Mouse (Mus musculus): ENCODE data around the gene Klhl28. TPM values are rescaled to one million over a fixed set of nuclear protein-coding genes. Genes with fewer than 3 reads are reported as not detected.
A peak's percentile ranks its signal among the peaks of the same experiment; 100 is the strongest.

The Klhl28 gene
- total and polyA plus RNA-seq, 2 experiments from 2014 or later, result 15.7 to 20.7 TPM

DNA sequence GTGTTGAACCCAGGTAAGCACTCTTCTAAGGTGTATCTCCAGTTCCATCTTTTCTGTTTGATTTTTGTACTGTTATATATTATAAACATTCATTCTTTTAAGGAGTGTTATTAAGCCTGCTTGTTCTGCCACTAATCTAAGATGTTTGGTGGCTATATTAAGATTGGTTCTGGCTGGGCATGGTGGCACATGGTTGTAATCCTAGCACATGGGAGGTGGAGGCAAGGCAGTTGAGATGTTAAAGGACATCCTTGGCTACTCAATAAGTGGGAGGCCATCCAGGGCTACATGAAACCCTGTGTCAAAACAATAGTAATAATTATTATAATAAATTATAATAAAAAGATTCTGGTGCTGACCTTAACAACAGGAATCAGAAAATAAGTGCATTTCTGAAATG is 6.1 kb upstream of the Klhl28 start:
- H3K27ac ChIP-seq, result no peak overlapping the region
- peaks cover 22% of the 10 kb centered on the region; the same call in 1 of the 2 replicates for H3K4me1 ChIP-seq (ENCODE audit: insufficient read depth, low read length)
- no peaks in the 10 kb centered on the region for H3K27me3 ChIP-seq (ENCODE audit: insufficient read depth, low read length)
- no peak overlapping the region for H3K4me3 ChIP-seq (ENCODE audit: low read length)
- H3K9ac ChIP-seq (replicated peaks; ENCODE audit: low read length), result no peak overlapping the region
- no peak for TF ChIP-seq CTCF (IDR thresholded peaks at IDR 0.05; ENCODE audit: low read depth)
- no peaks in the 10 kb centered on the region for H3K36me3 ChIP-seq (ENCODE audit: insufficient read depth, low read length)
- DNase-seq (ENCODE audit: low spot score), result no peak
- peak overlapping the region; percentile 27; the same call in 1 of the 2 replicates for H3K4me2 ChIP-seq (ENCODE audit: low read depth, low read length)
- ATAC-seq, result no peak
- no peaks in the 10 kb centered on the region for H3K9me3 ChIP-seq (ENCODE audit: low read length)

DNA sequence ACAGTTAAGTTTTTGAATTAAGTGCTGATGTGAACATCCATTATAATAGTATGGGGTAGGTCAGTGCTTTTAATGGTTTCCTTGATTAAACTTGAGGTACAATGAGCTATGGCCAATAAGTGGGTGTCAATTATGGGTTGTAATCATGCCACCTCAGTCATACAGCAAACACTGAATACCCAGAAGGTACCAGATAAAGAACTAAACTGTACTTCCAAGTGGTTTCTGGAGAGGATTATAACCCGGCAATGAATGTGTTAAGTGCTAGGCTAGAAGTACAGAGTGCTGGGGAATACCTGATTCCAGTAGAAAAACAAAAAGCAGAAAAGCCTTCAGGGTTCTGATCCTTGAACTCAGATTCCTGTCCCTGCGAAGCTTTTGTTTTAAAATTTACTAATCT is 2.7 kb upstream of the Klhl28 start:
- Histone ChIP-seq H3K36me3 (ENCODE audit: insufficient read depth, low read length) (no peaks in the 10 kb centered on the region), H3K9ac (replicated peaks; ENCODE audit: low read length) (peak overlapping the region; percentile 93), H3K27ac (no peak overlapping the region), H3K4me1 (ENCODE audit: insufficient read depth, low read length) (peaks cover 27% of the 10 kb centered on the region; the same call in 1 of the 2 replicates), H3K27me3 (ENCODE audit: insufficient read depth, low read length) (no peaks in the 10 kb centered on the region), H3K9me3 (ENCODE audit: low read length) (no peaks in the 10 kb centered on the region), H3K4me2 (ENCODE audit: low read depth, low read length) (peak overlapping the region; percentile 94), H3K4me3 (ENCODE audit: low read length) (peak overlapping the region; percentile 98)
- TF ChIP-seq CTCF (IDR thresholded peaks at IDR 0.05; ENCODE audit: low read depth), result no peak
- DNase-seq (ENCODE audit: low spot score) (no peak), ATAC-seq (no peak)
- WGBS, result 7% methylated on average over 2 of the region's 2 CpGs

DNA sequence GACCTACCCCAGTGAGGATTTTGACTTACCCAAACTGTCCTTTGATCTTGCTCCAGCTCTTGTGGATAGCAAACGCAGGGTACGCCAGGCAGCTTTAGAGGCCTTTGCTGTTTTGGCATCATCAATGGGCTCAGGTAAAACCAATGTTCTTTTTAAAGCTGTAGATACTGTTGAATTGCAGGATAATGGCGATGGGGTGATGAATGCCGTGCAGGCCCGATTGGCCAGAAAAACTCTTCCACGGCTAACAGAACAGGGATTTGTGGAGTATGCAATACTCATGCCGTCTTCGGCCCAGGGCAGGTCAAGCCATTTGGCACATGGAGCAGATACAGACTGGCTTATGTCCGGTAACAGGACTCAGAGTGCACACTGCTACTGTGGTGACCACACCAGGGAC is 2.1 kb upstream of the Klhl28 start:
- peak overlapping the region; percentile 98 for H3K4me3 ChIP-seq (ENCODE audit: low read length)
- no peaks in the 10 kb centered on the region for H3K36me3 ChIP-seq (ENCODE audit: insufficient read depth, low read length)
- ATAC-seq (no peak), DNase-seq (ENCODE audit: low spot score) (no peak)
- H3K27me3 ChIP-seq (ENCODE audit: insufficient read depth, low read length), result no peaks in the 10 kb centered on the region
- no peaks in the 10 kb centered on the region for H3K9me3 ChIP-seq (ENCODE audit: low read length)
- peak overlapping the region; percentile 94 for H3K4me2 ChIP-seq (ENCODE audit: low read depth, low read length)
- peak overlapping the region; percentile 93 for H3K9ac ChIP-seq (replicated peaks; ENCODE audit: low read length)
- 0% methylated on average over 9 of the region's 9 CpGs for WGBS
- H3K27ac ChIP-seq, result no peak overlapping the region
- TF ChIP-seq CTCF (IDR thresholded peaks at IDR 0.05; ENCODE audit: low read depth), result no peak
- peaks cover 27% of the 10 kb centered on the region; the same call in 1 of the 2 replicates for H3K4me1 ChIP-seq (ENCODE audit: insufficient read depth, low read length)

DNA sequence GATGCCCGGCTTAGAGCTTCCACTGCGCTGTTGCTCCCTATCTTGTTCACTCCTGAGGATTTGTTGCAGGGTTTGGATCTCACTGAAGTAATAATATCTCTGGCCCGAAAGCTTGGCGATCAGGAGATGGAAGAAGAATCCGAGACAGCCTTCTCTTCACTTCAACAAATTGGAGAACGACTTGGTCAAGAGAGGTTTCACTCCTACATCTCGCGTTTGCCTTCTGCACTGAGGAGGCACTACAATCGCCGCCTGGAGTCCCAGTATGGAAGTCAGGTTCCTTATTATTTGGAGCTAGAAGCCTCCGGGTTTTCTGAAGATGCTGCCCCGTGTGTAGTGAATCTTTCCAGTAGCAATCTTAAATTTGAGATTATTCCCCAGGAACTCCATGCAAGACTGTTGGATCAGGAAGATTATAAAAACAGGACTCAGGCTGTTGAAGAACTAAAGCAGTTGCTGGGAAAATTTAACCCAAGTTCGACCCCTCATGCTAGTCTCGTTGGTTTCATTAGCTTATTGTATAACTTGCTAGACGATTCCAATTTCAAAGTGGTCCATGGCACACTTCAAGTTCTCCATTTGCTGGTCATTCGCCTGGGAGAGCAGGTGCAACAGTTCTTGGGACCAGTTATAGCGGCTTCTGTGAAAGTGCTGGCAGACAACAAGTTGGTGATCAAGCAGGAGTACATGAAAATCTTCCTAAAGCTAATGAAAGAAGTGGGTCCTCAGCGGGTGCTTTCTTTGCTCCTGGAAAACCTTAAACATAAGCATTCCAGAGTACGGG is 1.5 kb upstream of the Klhl28 start:
- WGBS, result 3% methylated on average over 19 of the region's 19 CpGs
- Histone ChIP-seq H3K4me1 (ENCODE audit: insufficient read depth, low read length) (peaks cover 27% of the 10 kb centered on the region; the same call in 1 of the 2 replicates), H3K9ac (replicated peaks; ENCODE audit: low read length) (peak overlapping the region; percentile 93), H3K4me2 (ENCODE audit: low read depth, low read length) (peak overlapping the region; percentile 94), H3K4me3 (ENCODE audit: low read length) (peak overlapping the region; percentile 98), H3K27ac (peak overlapping the region; percentile 95; the same call in 1 of the 2 replicates), H3K27me3 (ENCODE audit: insufficient read depth, low read length) (no peaks in the 10 kb centered on the region), H3K9me3 (ENCODE audit: low read length) (no peaks in the 10 kb centered on the region), H3K36me3 (ENCODE audit: insufficient read depth, low read length) (no peaks in the 10 kb centered on the region)
- DNase-seq (ENCODE audit: low spot score) (no peak), ATAC-seq (no peak)
- TF ChIP-seq CTCF (IDR thresholded peaks at IDR 0.05; ENCODE audit: low read depth), result no peak

DNA sequence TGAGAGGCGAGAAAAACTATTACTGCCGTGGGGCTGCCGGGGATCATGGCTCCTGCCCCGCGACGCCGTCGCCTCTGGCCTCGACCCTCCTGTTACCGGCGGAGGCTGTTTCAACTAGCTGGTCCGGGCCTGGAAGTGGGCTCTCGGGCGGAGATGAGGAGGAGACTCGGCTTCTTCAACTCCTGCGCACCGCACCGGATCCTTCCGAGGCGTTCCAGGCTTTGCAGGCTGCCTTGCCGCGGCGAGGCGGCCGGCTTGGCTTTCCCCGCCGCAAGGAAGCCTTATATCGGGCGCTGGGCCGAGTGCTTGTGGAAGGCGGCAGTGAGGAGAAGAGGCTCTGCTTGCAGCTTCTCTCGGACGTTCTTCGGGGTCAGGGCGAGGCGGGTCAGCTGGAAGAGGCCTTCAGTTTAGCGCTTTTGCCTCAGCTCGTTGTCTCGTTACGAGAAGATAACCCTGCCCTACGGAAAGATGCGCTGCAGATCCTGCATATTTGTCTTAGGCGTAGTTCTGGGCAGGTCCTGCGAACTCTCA is 832 bp upstream of the Klhl28 start:
- under 1% methylated on average over 44 of the region's 44 CpGs for WGBS
- H3K4me3 ChIP-seq (ENCODE audit: low read length), result peak overlapping the region; percentile 98

DNA sequence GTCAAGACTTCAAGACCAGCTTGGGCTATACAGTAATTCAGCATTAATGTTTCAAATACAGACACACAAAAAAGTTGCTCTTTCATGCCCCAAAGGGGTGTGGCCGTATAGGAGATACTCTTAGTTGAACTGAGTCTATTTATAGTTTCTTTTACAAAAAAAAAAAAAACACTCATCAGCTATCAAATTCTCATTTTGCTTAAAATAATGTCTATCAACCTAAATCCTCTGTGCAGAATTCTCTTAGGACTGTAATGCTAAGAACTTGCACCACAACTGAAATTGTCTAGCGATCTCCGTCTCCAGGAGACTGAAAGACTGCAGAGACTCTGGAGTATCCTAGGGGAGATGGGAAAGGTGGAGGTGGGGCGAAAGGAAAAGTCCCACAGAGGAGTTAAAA is 774 bp downstream of the Klhl28 start:
- peak overlapping the region; percentile 97 for H3K4me2 ChIP-seq (ENCODE audit: low read depth, low read length)
- no peak for DNase-seq (ENCODE audit: low spot score)
- TF ChIP-seq CTCF (IDR thresholded peaks at IDR 0.05; ENCODE audit: low read depth), result no peak
- peak overlapping the region; percentile 57 for H3K9ac ChIP-seq (replicated peaks; ENCODE audit: low read length)
- peaks cover 15% of the 10 kb centered on the region; the same call in 1 of the 2 replicates for H3K4me1 ChIP-seq (ENCODE audit: insufficient read depth, low read length)
- H3K36me3 ChIP-seq (ENCODE audit: insufficient read depth, low read length), result no peaks in the 10 kb centered on the region
- H3K27me3 ChIP-seq (ENCODE audit: insufficient read depth, low read length), result no peaks in the 10 kb centered on the region
- no peaks in the 10 kb centered on the region for H3K9me3 ChIP-seq (ENCODE audit: low read length)
- ATAC-seq, result no peak
- peak overlapping the region; percentile 73; the same call in 1 of the 2 replicates for H3K27ac ChIP-seq
- H3K4me3 ChIP-seq (ENCODE audit: low read length), result peak overlapping the region; percentile 98
- 23% methylated on average over 4 of the region's 4 CpGs for WGBS

More for the DNA sequence above, 832 bp upstream of the Klhl28 start:
- Histone ChIP-seq H3K9ac (replicated peaks; ENCODE audit: low read length) (peak overlapping the region; percentile 93), H3K9me3 (ENCODE audit: low read length) (no peaks in the 10 kb centered on the region), H3K36me3 (ENCODE audit: insufficient read depth, low read length) (no peaks in the 10 kb centered on the region), H3K27ac (peak overlapping the region; percentile 95), H3K27me3 (ENCODE audit: insufficient read depth, low read length) (no peaks in the 10 kb centered on the region), H3K4me1 (ENCODE audit: insufficient read depth, low read length) (peaks cover 22% of the 10 kb centered on the region; the same call in 1 of the 2 replicates), H3K4me2 (ENCODE audit: low read depth, low read length) (peak overlapping the region; percentile 94)
- ATAC-seq (peak; percentile 34), DNase-seq (ENCODE audit: low spot score) (peak; percentile 64)
- TF ChIP-seq CTCF (IDR thresholded peaks at IDR 0.05; ENCODE audit: low read depth), result no peak

DNA sequence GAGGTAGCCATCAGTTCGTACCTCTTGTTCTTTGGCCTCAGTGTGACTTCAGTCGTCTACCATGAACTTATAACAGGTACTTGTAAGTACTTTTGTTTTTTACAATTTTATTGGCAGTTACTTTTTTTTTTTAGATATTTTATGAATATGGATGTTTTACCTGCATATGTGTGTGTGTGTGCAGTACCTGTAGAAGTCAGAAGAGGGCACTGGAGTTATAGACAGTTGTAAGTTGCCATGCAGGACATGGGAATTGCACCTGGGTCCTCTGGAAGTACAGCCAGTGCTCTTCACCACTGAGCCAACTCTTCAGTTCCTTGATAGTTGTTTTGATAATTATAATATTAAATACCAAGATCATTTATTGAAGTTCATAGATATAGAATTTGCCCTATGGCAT is 27.8 kb downstream of the Klhl28 start:
- WGBS, result 89% methylated on average over 2 of the region's 2 CpGs
- no peak overlapping the region for H3K27ac ChIP-seq
- peak; percentile 30; the same call in 1 of the 2 replicates for TF ChIP-seq CTCF (IDR thresholded peaks at IDR 0.05; ENCODE audit: low read depth)
- H3K36me3 ChIP-seq (ENCODE audit: insufficient read depth, low read length), result no peaks in the 10 kb centered on the region
- H3K4me1 ChIP-seq (ENCODE audit: insufficient read depth, low read length), result no peaks in the 10 kb centered on the region
- H3K4me3 ChIP-seq (ENCODE audit: low read length), result no peak overlapping the region
- H3K9me3 ChIP-seq (ENCODE audit: low read length), result no peaks in the 10 kb centered on the region
- H3K4me2 ChIP-seq (ENCODE audit: low read depth, low read length), result no peak overlapping the region
- no peak overlapping the region for H3K9ac ChIP-seq (replicated peaks; ENCODE audit: low read length)
- H3K27me3 ChIP-seq (ENCODE audit: insufficient read depth, low read length), result no peaks in the 10 kb centered on the region
- DNase-seq (ENCODE audit: low spot score), result no peak
- ATAC-seq, result no peak
